Mouse (Mus musculus) mouse embryonic stem cell (cell line): ENCODE measurements around the gene Cdh5.
"Not testable (repeated sequence)": the region's sequence is repeated elsewhere in the genome, so short reads cannot be mapped to it uniquely, and the experiment has no call there.

Source experiments
- in situ Hi-C, 2 experiments: fragments of 300-500 bp; cut with MboI; formaldehyde crosslinking; loops; 1 replicate in 1 of 2; 3 replicates in 1 of 2; pipeline ENCODE4 v1.14.3; 2019 to 2020; ENCODE audit warnings: low sequenced_read_pairs in 2 of 2, low pct_unique_long_range_greater_than_20kb in 1 of 2, mixed read lengths in 1 of 2; ENCODE audit not compliant: unreplicated experiment in 1 of 2

The Cdh5 gene

GRCm38 (mm10) chr8:104087878-104088277 lies 13.5 kb upstream of the Cdh5 start:
- in situ Hi-C loops = not testable (repeated sequence)

GRCm38 (mm10) chr8:104088881-104089280 lies 12.5 kb upstream of the Cdh5 start:
- in situ Hi-C loops = no loop called here

GRCm38 (mm10) chr8:104090993-104091900 lies 10.2 kb upstream of the Cdh5 start:
- in situ Hi-C loops = not testable (repeated sequence)

GRCm38 (mm10) chr8:104093336-104093735 lies 8.1 kb upstream of the Cdh5 start:
- in situ Hi-C loops = no loop called here

GRCm38 (mm10) chr8:104095595-104095994 lies 5.8 kb upstream of the Cdh5 start:
- in situ Hi-C loops = loop anchor here in 1 of 2 experiments (5.0 kb wide), 1 partner anchor 47 kb away; no protein-coding TSS in a partner anchor

- in situ Hi-C loops = loop anchor here in 1 of 2 experiments (5.0 kb wide), 1 partner anchor 46 kb away; no protein-coding TSS in a partner anchor
Measured at GRCm38 (mm10) chr8:104096644-104097043, 4.8 kb upstream of the Cdh5 start.

- in situ Hi-C loops = loop anchor here in 1 of 2 experiments (5.0 kb wide), 1 partner anchor 43 kb away; no protein-coding TSS in a partner anchor
Measured at GRCm38 (mm10) chr8:104098671-104099346, 2.6 kb upstream of the Cdh5 start.

GRCm38 (mm10) chr8:104099347-104100099 lies 1.9 kb upstream of the Cdh5 start:
- in situ Hi-C loops = loop anchor here in 1 of 2 experiments (5.0 kb wide), 1 partner anchor 43 kb away; no protein-coding TSS in a partner anchor

GRCm38 (mm10) chr8:104100724-104101123 lies 701 bp upstream of the Cdh5 start:
- in situ Hi-C loops = not testable (repeated sequence)

- in situ Hi-C loops = no loop called here
Measured at GRCm38 (mm10) chr8:104103462-104103861, 2.0 kb downstream of the Cdh5 start.

- in situ Hi-C loops = no loop called here
Measured at GRCm38 (mm10) chr8:104105768-104106167, 4.3 kb downstream of the Cdh5 start.

GRCm38 (mm10) chr8:104106276-104106946 lies 5.0 kb downstream of the Cdh5 start:
- in situ Hi-C loops = no loop called here

GRCm38 (mm10) chr8:104107111-104107510 lies 5.7 kb downstream of the Cdh5 start:
- in situ Hi-C loops = no loop called here

GRCm38 (mm10) chr8:104108048-104108447 lies 6.6 kb downstream of the Cdh5 start:
- in situ Hi-C loops = no loop called here

GRCm38 (mm10) chr8:104110498-104111134 lies 9.2 kb downstream of the Cdh5 start:
- in situ Hi-C loops = no loop called here

- in situ Hi-C loops = no loop called here
Measured at GRCm38 (mm10) chr8:104121640-104122416, 20.4 kb downstream of the Cdh5 start.

- in situ Hi-C loops = no loop called here
Measured at GRCm38 (mm10) chr8:104123080-104123657, 21.7 kb downstream of the Cdh5 start.
